In the genomic region with DNA sequence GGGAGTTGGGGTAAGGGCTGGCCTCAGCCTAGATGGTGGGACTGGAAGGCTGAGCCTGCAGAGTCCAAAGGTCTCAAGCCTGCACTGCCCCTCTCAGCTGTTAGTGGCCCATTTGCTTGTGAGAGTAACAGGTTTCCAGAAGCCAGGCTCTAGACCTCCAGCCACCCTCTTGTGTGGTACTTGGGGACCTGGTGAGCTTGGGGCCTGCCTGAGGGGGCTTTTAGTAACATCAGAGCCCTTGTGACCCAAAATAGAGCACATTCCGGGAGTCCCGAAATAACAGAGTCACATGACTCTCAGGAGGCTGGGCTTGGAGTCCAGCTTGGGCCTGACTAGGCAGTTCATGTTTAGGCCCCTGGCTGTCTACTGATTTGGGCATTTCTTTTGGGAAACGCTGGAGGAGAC, we compare ENCODE assay signal across 8 mouse cellular contexts. TPM values are rescaled to one million over a fixed set of nuclear protein-coding genes. Genes with fewer than 3 reads are reported as not detected.
DNase-seq lines count a peak whose midpoint lies in the region; ATAC-seq lines count a peak whose summit lies in the region.

No protein-coding gene starts in this region.

- intact Hi-C loops in heart, postnatal 25 days (cut with DNase I): loop anchor here (5.0 to 10.0 kb wide), 3 partner anchors 63 to 205 kb away; a partner anchor contains a TSS

- peak overlapping the region; percentile 86; the same call in 1 of the 2 replicates for H3K9ac ChIP-seq in midbrain, embryonic 13.5 days (replicated peaks)

- no peak for ATAC-seq in midbrain, embryonic 13.5 days
- ATAC-seq in monocyte, adult 5-6 weeks (replicated peaks; ENCODE audit: insufficient number of reproducible peaks, low FRiP score, low TSS enrichment, poor library complexity, severe bottlenecking): no peak
- ATAC-seq in erythroid progenitor cell, adult 5-6 weeks (replicated peaks; ENCODE audit: low FRiP score, poor library complexity, severe bottlenecking): no peak

- peaks cover 12% of the 10 kb centered on the region; the same call in 1 of the 2 replicates for H3K27me3 ChIP-seq in midbrain, embryonic 13.5 days

- peaks cover 66% of the 10 kb centered on the region for H3K4me1 ChIP-seq in midbrain, embryonic 13.5 days (replicated peaks)

- no peaks in the 10 kb centered on the region for H3K9me3 ChIP-seq in midbrain, embryonic 13.5 days

- H3K36me3 ChIP-seq in midbrain, embryonic 13.5 days: no peaks in the 10 kb centered on the region

- H3K27ac ChIP-seq in midbrain, embryonic 13.5 days: no peak overlapping the region

- peak overlapping the region; percentile 70 for H3K4me3 ChIP-seq in midbrain, embryonic 13.5 days (replicated peaks)

- peak; percentile 98 for DNase-seq in heart, adult 11 months
- no peak for DNase-seq in heart, postnatal 25 days (ENCODE audit: low spot score)
- peak; percentile 80 for DNase-seq in heart, adult 8-10 months (ENCODE audit: low spot score)
- peak; percentile 84 for DNase-seq in kidney, adult 9 months
- no peak for DNase-seq in layer of hippocampus, adult 11-12 months (ENCODE audit: low spot score)

- peak overlapping the region; percentile 92 for H3K4me2 ChIP-seq in midbrain, embryonic 13.5 days (replicated peaks)

- 17% methylated on average over 3 of the region's 3 CpGs for WGBS in midbrain, embryonic 13.5 days

RNA-seq across cellular contexts. Expression of a gene that starts 3.4 kb away (rescaled TPM):
- 10 to 100 TPM; 41.5 to 45.9 TPM for total RNA-seq in heart, postnatal 25 days (2021)
- total RNA-seq in heart, adult 8-10 months (2022): 10 to 100 TPM; 50.5 to 61.2 (median 56.9) TPM
- polyA plus RNA-seq in midbrain, embryonic 13.5 days (2015; fragmentation: Nextera tagmentation; extraction: Ambion mirVana): 4.0 and 4.4 TPM in 2 replicates
- 19.7 to 21.3 TPM (median 21.2 TPM) in 3 replicates for total RNA-seq in monocyte, adult 5-6 weeks (2017)
- total RNA-seq in erythroid progenitor cell, adult 5-6 weeks (2015; ENCODE audit: low replicate concordance): 1.7 and 2.2 TPM in 2 replicates
- 1.7 and 3.6 TPM in 2 replicates for total RNA-seq in erythroid progenitor cell, adult 5-6 weeks (2017; ENCODE audit: low replicate concordance)

Comparison
In these comparisons a context has a peak if more than half of its experiments do, and no peak if none do; other contexts are left out.
1. DNase-seq: peak in heart, adult 11 months (single experiment), heart, adult 8-10 months (single experiment) and kidney, adult 9 months (single experiment); none in heart, postnatal 25 days (single experiment) and layer of hippocampus, adult 11-12 months (single experiment).